Mouse (Mus musculus) limb, embryonic 15.5 days (tissue): Measurements from ENCODE around the gene Gm960. TPM values are rescaled to one million over a fixed set of nuclear protein-coding genes. Genes with fewer than 3 reads are reported as not detected.

Experiments
- ATAC-seq: fragments of 200-750 bp; cut with Nextera tagmentation; 2 replicates; pipeline ENCODE4 v1.8.0; 2017; ENCODE audit warnings: low read depth, moderate TSS enrichment; ENCODE audit not compliant: insufficient number of reproducible peaks, low FRiP score, low TSS enrichment
- H3K27ac ChIP-seq: fragments of 300-500 bp; sonication (generic); 2 replicates; pipeline ENCODE4 v1.5.1; 2015; ENCODE audit warnings: moderate library complexity, mild to moderate bottlenecking, inconsistent platforms
- H3K27me3 ChIP-seq: fragments of 300-500 bp; sonication (generic); 2 replicates; pipeline ENCODE4 v1.6.1; 2015; ENCODE audit warnings: inconsistent platforms
- H3K36me3 ChIP-seq: fragments of 300-500 bp; sonication (generic); 2 replicates; pipeline ENCODE4 v1.6.1; 2015; ENCODE audit warnings: inconsistent platforms
- H3K4me1 ChIP-seq: fragments of 300-500 bp; sonication (generic); 2 replicates; pipeline ENCODE4 v1.6.1; 2015; ENCODE audit warnings: inconsistent platforms
- H3K4me2 ChIP-seq: fragments of 300-500 bp; sonication (generic); 2 replicates; pipeline ENCODE4 v1.6.1; 2015; ENCODE audit warnings: mild to moderate bottlenecking, inconsistent platforms
- H3K4me3 ChIP-seq: fragments of 300-500 bp; sonication (generic); 2 replicates; pipeline ENCODE4 v1.5.1; 2015; ENCODE audit warnings: mild to moderate bottlenecking, inconsistent platforms
- H3K9ac ChIP-seq: fragments of 300-500 bp; sonication (generic); 2 replicates; pipeline ENCODE4 v1.6.1; 2015; ENCODE audit warnings: inconsistent platforms
- H3K9me3 ChIP-seq: fragments of 300-500 bp; sonication (generic); 2 replicates; pipeline ENCODE4 v1.6.1; 2016; ENCODE audit warnings: inconsistent platforms
- WGBS: fragments of 180-500 bp; shearing (Covaris S2); methylation state at CpG from one replicate; pipeline ENCODE4 v1.1.7; 2015; 5-methylcytosine and 5-hydroxymethylcytosine counted together
- polyA plus RNA-seq: library from polyadenylated mRNA; unstranded; fragments of >200 nt; fragmentation: Nextera tagmentation; extraction: Ambion mirVana; gene quantifications from 2 replicates; pipeline ENCODE4 v1.2.1, GENCODE M21; 2015

The Gm960 gene
- polyA plus RNA-seq, 1 experiment from 2014 or later, result 4.0 TPM

- Histone ChIP-seq H3K27ac (no peak overlapping the region), H3K4me1 (peaks cover 26% of the 10 kb centered on the region), H3K9ac (no peak overlapping the region), H3K36me3 (peaks cover 36% of the 10 kb centered on the region), H3K4me3 (no peak overlapping the region), H3K9me3 (no peaks in the 10 kb centered on the region), H3K4me2 (no peak overlapping the region), H3K27me3 (no peaks in the 10 kb centered on the region)
- ATAC-seq, result no peak
- WGBS, result 69% methylated on average over 10 of the region's 10 CpGs
Observed at GRCm38 (mm10) chr19:4619461-4619860, 79.0 kb downstream of the Gm960 start.

DNA sequence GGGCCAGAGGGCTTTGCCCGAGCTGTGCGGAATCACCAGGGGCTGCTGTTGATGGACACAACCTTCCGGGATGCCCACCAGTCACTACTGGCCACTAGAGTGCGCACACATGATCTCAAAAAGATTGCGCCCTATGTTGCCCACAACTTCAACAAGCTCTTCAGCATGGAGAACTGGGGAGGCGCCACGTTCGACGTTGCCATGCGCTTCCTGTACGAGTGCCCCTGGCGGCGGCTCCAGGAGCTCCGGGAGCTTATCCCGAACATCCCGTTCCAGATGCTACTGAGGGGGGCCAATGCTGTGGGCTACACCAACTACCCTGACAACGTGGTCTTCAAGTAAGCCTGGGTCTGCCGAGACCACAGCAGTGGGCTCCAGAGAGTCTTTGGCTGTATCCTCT is 80.3 kb downstream of the Gm960 start:
- H3K9me3 ChIP-seq, result no peaks in the 10 kb centered on the region
- no peak overlapping the region; the same call in 1 of the 2 replicates for H3K4me2 ChIP-seq
- no peaks in the 10 kb centered on the region for H3K27me3 ChIP-seq
- ATAC-seq, result no peak
- H3K4me3 ChIP-seq, result no peak overlapping the region
- H3K9ac ChIP-seq, result no peak overlapping the region
- H3K27ac ChIP-seq, result no peak overlapping the region
- peaks cover 36% of the 10 kb centered on the region for H3K36me3 ChIP-seq
- WGBS, result 38% methylated on average over 18 of the region's 18 CpGs
- peaks cover 31% of the 10 kb centered on the region for H3K4me1 ChIP-seq

DNA sequence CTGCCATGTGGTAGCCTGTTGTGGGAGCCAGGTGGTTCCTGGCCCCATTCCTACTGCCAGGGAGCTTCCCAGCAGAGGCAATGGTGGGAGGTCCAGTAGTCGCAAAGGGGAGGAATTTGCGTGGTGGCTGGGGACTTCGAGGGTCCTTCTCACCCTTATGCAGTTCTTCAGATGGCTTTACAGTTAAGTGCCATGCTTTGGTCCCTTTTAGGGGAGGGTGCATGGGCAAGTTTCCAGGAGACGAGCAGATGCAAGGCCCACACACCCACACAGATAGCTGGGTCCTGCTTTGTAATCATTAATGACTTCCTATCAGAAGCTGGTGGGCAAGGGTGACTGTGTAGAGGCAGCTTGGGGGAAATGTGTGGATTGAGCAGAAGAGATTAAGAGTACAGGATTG is 81.9 kb downstream of the Gm960 start:
- H3K4me3 ChIP-seq, result no peak overlapping the region
- no peaks in the 10 kb centered on the region for H3K27me3 ChIP-seq
- H3K36me3 ChIP-seq, result peaks cover 37% of the 10 kb centered on the region
- no peak overlapping the region for H3K9ac ChIP-seq
- H3K4me1 ChIP-seq, result peaks cover 43% of the 10 kb centered on the region
- H3K9me3 ChIP-seq, result no peaks in the 10 kb centered on the region
- no peak overlapping the region for H3K4me2 ChIP-seq
- ATAC-seq, result no peak
- H3K27ac ChIP-seq, result peak overlapping the region; percentile 91; the same call in 1 of the 2 replicates
- WGBS, result 33% methylated on average over 4 of the region's 4 CpGs

GRCm38 (mm10) chr19:4615151-4616093 is 83.0 kb downstream of the Gm960 start, which contains the start of gene Lrfn4:
Gene Lrfn4, minus strand, starts transcription at chr19:4615667.
- Histone ChIP-seq H3K9ac (peak within 1 kb of the TSS; percentile 91), H3K4me3 (peak within 1 kb of the TSS; percentile 92), H3K9me3 (no peaks in the 10 kb centered on the region), H3K36me3 (peaks cover 35% of the 10 kb centered on the region), H3K27me3 (no peaks in the 10 kb centered on the region), H3K27ac (peak within 1 kb of the TSS; percentile 91), H3K4me1 (peaks cover 43% of the 10 kb centered on the region), H3K4me2 (peak within 1 kb of the TSS; percentile 83)
- peak; percentile 90 for ATAC-seq
- WGBS, result under 1% methylated on average over 82 of the region's 87 CpGs

DNA sequence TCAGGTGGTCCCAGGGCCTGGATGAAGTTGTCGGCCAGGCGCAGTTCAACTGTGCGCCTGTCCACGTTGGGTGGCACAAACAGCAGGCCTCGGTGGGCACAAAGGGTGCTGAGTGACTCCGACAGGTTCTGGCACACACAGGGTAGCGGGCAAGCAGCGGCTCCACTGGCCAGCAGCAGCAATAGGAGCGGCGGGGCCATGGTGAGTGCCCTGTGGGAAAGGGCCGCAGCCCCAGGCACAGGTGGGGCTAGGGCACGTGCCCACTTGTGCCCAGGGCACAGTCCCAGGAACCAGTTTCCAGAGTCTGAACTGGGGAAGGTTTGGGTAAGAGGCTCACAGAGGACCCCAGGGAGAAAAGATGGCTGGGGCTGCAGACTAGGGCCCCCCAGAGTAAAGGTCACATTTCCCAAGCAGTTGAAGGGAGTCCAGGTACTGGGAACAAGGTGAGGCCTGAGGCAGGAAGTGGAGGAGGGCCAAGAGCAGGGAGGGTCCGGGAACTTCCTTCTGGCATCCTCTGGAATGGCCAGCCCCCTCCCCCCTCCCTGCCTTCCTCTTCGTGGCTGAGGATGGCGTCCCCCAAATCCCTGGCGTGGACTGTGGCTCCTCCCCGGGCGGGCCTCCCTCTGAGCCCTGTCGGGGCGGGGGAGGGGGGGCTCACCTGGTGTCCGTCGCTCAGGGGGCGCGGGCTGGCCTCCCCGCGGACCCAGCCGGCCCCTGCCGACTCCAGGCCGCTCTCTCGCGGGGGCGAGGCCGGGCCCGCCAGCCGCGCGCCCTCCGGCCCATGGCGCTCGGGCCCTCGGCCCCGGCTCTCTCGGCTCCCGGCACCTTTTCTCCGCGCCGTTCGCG is 83.9 kb downstream of the Gm960 start:
- no peaks in the 10 kb centered on the region for H3K27me3 ChIP-seq
- ATAC-seq, result no peak
- H3K4me3 ChIP-seq, result peak overlapping the region; percentile 92
- H3K9me3 ChIP-seq, result no peaks in the 10 kb centered on the region
- H3K4me1 ChIP-seq, result peaks cover 43% of the 10 kb centered on the region
- H3K27ac ChIP-seq, result peak overlapping the region; percentile 91
- peak overlapping the region; percentile 83 for H3K4me2 ChIP-seq
- H3K9ac ChIP-seq, result peak overlapping the region; percentile 91
- peaks cover 33% of the 10 kb centered on the region for H3K36me3 ChIP-seq
- WGBS, result 18% methylated on average over 41 of the region's 49 CpGs

GRCm38 (mm10) chr19:4613464-4614304 is 84.8 kb downstream of the Gm960 start:
- peak overlapping the region; percentile 91; the same call in 1 of the 2 replicates for H3K27ac ChIP-seq
- H3K27me3 ChIP-seq, result no peaks in the 10 kb centered on the region
- no peak for ATAC-seq
- peaks cover 43% of the 10 kb centered on the region for H3K4me1 ChIP-seq
- H3K4me2 ChIP-seq, result peak overlapping the region; percentile 83; the same call in 1 of the 2 replicates
- peaks cover 33% of the 10 kb centered on the region for H3K36me3 ChIP-seq
- H3K9ac ChIP-seq, result 0 out of 2 replicates have a peak overlapping the region, but pooled peaks have one; percentile 7
- WGBS, result 86% methylated on average over 33 of the region's 33 CpGs
- no peaks in the 10 kb centered on the region for H3K9me3 ChIP-seq
- peak overlapping the region; percentile 92 for H3K4me3 ChIP-seq

DNA sequence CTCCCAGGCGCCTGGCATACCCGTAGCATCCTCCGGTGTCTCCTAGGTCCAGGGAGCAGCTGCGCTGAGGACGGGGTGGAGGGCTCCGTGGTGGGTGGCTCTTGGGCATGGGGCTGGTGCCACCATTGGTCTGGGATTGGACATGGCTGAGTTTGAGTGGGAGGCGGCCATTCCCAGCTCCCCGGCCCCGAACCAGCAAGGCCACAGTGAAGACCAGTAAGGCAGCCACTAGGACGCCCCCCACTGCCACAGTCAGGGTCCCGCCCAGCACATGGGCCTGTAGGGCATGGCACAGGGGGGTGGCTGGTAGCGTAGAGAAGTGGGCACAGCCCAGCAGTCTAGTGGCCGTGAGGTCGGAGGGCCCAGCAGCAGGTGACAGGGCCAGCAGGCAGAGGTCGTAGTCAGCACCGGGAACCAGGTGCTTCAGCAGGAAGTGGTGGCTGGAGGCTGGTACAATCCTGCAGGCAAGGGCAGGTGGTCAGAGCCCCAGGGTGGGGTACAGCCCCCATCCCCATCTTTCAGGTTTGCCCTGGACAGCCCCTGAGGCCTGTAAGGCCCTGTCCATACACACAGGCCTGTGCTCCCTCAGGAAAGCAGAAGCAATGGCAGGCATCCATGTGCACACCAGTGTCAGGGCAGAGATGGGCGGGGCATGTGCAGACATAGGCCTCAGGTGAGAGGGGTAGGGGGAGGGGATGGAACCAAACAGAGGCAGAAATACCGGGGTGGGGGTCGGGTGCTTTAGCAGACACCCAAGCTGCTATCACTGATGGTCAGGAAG is 86.1 kb downstream of the Gm960 start:
- no peaks in the 10 kb centered on the region for H3K27me3 ChIP-seq
- no peak overlapping the region for H3K9ac ChIP-seq
- WGBS, result 85% methylated on average over 19 of the region's 19 CpGs
- H3K4me1 ChIP-seq, result peaks cover 39% of the 10 kb centered on the region
- no peak overlapping the region for H3K27ac ChIP-seq
- no peak overlapping the region for H3K4me3 ChIP-seq
- H3K4me2 ChIP-seq, result no peak overlapping the region
- no peak for ATAC-seq
- H3K9me3 ChIP-seq, result no peaks in the 10 kb centered on the region
- H3K36me3 ChIP-seq, result peaks cover 33% of the 10 kb centered on the region

- no peak overlapping the region for H3K9ac ChIP-seq
- ATAC-seq, result no peak
- no peaks in the 10 kb centered on the region for H3K9me3 ChIP-seq
- 55% methylated on average over 4 of the region's 4 CpGs for WGBS
- H3K4me1 ChIP-seq, result peaks cover 29% of the 10 kb centered on the region
- H3K36me3 ChIP-seq, result peaks cover 33% of the 10 kb centered on the region
- no peak overlapping the region for H3K4me2 ChIP-seq
- no peak overlapping the region for H3K4me3 ChIP-seq
- no peak overlapping the region for H3K27ac ChIP-seq
- no peaks in the 10 kb centered on the region for H3K27me3 ChIP-seq
Observed at GRCm38 (mm10) chr19:4610109-4610508, 88.4 kb downstream of the Gm960 start.

DNA sequence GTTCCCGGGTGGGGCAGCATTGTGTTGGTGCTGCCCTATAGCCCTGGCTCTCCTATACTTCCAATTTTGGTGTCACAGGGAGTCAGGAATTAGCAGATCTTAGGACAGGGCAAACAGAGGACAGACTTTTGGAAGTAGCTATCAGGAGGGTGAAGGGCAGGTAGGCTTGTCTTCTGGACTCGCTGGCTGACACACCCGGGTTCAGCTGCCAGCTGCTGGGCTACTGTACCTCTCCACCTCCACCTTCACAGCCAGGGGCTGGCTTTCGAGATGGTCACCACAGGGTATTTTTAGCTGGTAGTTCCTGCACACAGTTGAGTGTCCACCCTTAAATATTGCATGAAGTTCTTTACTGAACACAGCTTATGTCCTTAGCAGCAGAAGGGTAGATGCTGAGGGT is 90.0 kb downstream of the Gm960 start:
- Histone ChIP-seq H3K4me2 (no peak overlapping the region), H3K9ac (no peak overlapping the region), H3K4me3 (no peak overlapping the region), H3K27ac (no peak overlapping the region), H3K9me3 (no peaks in the 10 kb centered on the region), H3K36me3 (peaks cover 27% of the 10 kb centered on the region), H3K4me1 (peaks cover 25% of the 10 kb centered on the region), H3K27me3 (no peaks in the 10 kb centered on the region)
- WGBS, result 79% methylated on average over 4 of the region's 4 CpGs
- ATAC-seq, result no peak

- Histone ChIP-seq H3K36me3 (peaks cover 16% of the 10 kb centered on the region), H3K4me1 (peaks cover 14% of the 10 kb centered on the region), H3K4me2 (no peak overlapping the region), H3K9ac (no peak overlapping the region), H3K27ac (no peak overlapping the region), H3K4me3 (no peak overlapping the region), H3K27me3 (no peaks in the 10 kb centered on the region), H3K9me3 (no peaks in the 10 kb centered on the region)
- ATAC-seq, result no peak
- 86% methylated on average over 12 of the region's 12 CpGs for WGBS
Observed at GRCm38 (mm10) chr19:4607406-4607805, 91.1 kb downstream of the Gm960 start.
